Mouse (Mus musculus): Measurements from ENCODE around the gene Pamr1. TPM values are rescaled to one million over a fixed set of nuclear protein-coding genes. Genes with fewer than 3 reads are reported as not detected.

Pamr1 gene
- total and polyA plus RNA-seq, 3 experiments, result not detected

- Histone ChIP-seq H3K9ac (ENCODE audit: control insufficient read depth, low read depth, low read length, poor library complexity, severe bottlenecking) (no peak overlapping the region), H3K27ac (ENCODE audit: control insufficient read depth, low read depth, low read length) (no peak overlapping the region), H3K36me3 (ENCODE audit: control insufficient read depth in 1 of 2, insufficient read depth in 2 of 2, low read length in 2 of 2) (no peaks in the 10 kb centered on the region), H3K27me3 (ENCODE audit: control insufficient read depth in 1 of 2, insufficient read depth in 2 of 2, low read length in 2 of 2) (peaks cover 2 to 3% of the 10 kb centered on the region in 2 experiments; a peak in 2 of 4 replicates), H3K9me3 (replicated peaks; ENCODE audit: insufficient read depth, low read length) (no peaks in the 10 kb centered on the region), H3K4me3 (ENCODE audit: control insufficient read depth in 1 of 2, insufficient read depth in 1 of 2, low read depth in 2 of 2, low read length in 2 of 2) (no peak overlapping the region), H3K4me1 (ENCODE audit: control insufficient read depth in 1 of 2, insufficient read depth in 2 of 2, low read length in 2 of 2) (no peaks in the 10 kb centered on the region), H3K79me2 (ENCODE audit: control insufficient read depth, insufficient read depth, low read length, poor library complexity) (no peaks in the 10 kb centered on the region)
- no peak for TF ChIP-seq ZNF384 (IDR thresholded peaks at IDR 0.05; ENCODE audit: low read depth, low read length)
- no peak for TF ChIP-seq MAFK (IDR thresholded peaks at IDR 0.05; ENCODE audit: borderline replicate concordance, low read depth, low read length)
- no peak for TF ChIP-seq RCOR1 (IDR thresholded peaks at IDR 0.05; ENCODE audit: low read depth, low read length)
- TF ChIP-seq GATA1 (IDR thresholded peaks at IDR 0.05; ENCODE audit: low read depth, low read length), result no peak
- no peak for TF ChIP-seq GABPA (IDR thresholded peaks at IDR 0.05; ENCODE audit: low read depth, low read length)
- no peak for TF ChIP-seq MYC (IDR thresholded peaks at IDR 0.05; ENCODE audit: low read depth, low read length)
- no peak for TF ChIP-seq E2F4 (IDR thresholded peaks at IDR 0.05; ENCODE audit: borderline replicate concordance, low read depth, low read length)
- no peak for TF ChIP-seq USF2 (IDR thresholded peaks at IDR 0.05; ENCODE audit: borderline replicate concordance in 1 of 2, insufficient read depth in 1 of 2, low read depth in 1 of 2, low read length in 2 of 2)
- no peak for DNase-seq (ENCODE audit: low read depth, low spot score)
Measured at GRCm38 (mm10) chr2:102551594-102551993, 1.8 kb downstream of the Pamr1 start.

DNA sequence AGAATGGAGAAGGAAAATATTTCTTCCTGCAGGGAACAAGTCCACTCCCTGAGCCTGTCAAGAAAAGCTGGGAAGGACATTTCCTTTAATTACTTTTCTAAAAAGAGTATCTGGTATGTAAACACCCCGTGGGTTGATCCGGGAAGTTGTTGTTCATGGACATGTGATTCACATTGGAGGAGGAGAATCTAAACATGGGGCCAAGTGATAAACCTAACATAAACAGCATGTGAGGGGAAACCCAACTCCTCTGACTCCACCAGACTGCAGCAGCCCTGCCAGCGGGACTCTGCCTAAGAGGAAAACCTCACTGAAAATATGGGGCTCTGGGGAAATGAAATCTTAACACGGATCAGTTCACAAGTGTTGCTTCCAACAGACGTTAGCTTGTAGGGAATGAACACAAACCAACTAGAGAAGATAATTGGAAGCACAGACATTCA, 2.3 kb downstream of the Pamr1 start:
- no peak overlapping the region for H3K27ac ChIP-seq (ENCODE audit: control insufficient read depth, low read depth, low read length)
- DNase-seq (ENCODE audit: low read depth, low spot score), result no peak
- H3K27me3 ChIP-seq (ENCODE audit: control insufficient read depth in 1 of 2, insufficient read depth in 2 of 2, low read length in 2 of 2), result peaks cover 2 to 3% of the 10 kb centered on the region in 2 experiments; a peak in 2 of 4 replicates
- TF ChIP-seq UBTF (IDR thresholded peaks at IDR 0.05; ENCODE audit: borderline replicate concordance, insufficient read depth, low read depth, low read length) (no peak), POLR2A (IDR thresholded peaks at IDR 0.05; ENCODE audit: control insufficient read depth in 1 of 2, insufficient read depth in 1 of 2, low read depth in 1 of 2, low read length in 2 of 2, poor library complexity in 1 of 2) (no peak), GATA1 (IDR thresholded peaks at IDR 0.05; ENCODE audit: low read depth, low read length) (no peak), HCFC1 (IDR thresholded peaks at IDR 0.05; ENCODE audit: low read depth, low read length) (no peak), CHD1 (IDR thresholded peaks at IDR 0.05; ENCODE audit: low read depth, low read length) (no peak), ZMIZ1 (IDR thresholded peaks at IDR 0.05; ENCODE audit: low read depth, low read length) (no peak), MAFK (IDR thresholded peaks at IDR 0.05; ENCODE audit: borderline replicate concordance, low read depth, low read length) (no peak), SIN3A (IDR thresholded peaks at IDR 0.05; ENCODE audit: low read length) (no peak), SMC3 (IDR thresholded peaks at IDR 0.05; ENCODE audit: low read depth, low read length) (no peak), MAZ (IDR thresholded peaks at IDR 0.05; ENCODE audit: low read depth, low read length) (no peak), MEF2A (IDR thresholded peaks at IDR 0.05; ENCODE audit: extremely low read depth, insufficient replicate concordance, low read depth, low read length, poor library complexity, severe bottlenecking) (no peak), BHLHE40 (IDR thresholded peaks at IDR 0.05; ENCODE audit: borderline replicate concordance, low read depth, low read length) (no peak), GABPA (IDR thresholded peaks at IDR 0.05; ENCODE audit: low read depth, low read length) (no peak), RAD21 (IDR thresholded peaks at IDR 0.05; ENCODE audit: low read depth, low read length) (no peak), CHD2 (IDR thresholded peaks at IDR 0.05; ENCODE audit: low read length) (no peak), ETS1 (IDR thresholded peaks at IDR 0.05; ENCODE audit: low read depth, low read length) (no peak), MAX (IDR thresholded peaks at IDR 0.05; ENCODE audit: low read length) (no peak)
- no peaks in the 10 kb centered on the region for H3K79me2 ChIP-seq (ENCODE audit: control insufficient read depth, insufficient read depth, low read length, poor library complexity)
- no peaks in the 10 kb centered on the region for H3K4me1 ChIP-seq (ENCODE audit: control insufficient read depth in 1 of 2, insufficient read depth in 2 of 2, low read length in 2 of 2)
- no peak overlapping the region for H3K9ac ChIP-seq (ENCODE audit: control insufficient read depth, low read depth, low read length, poor library complexity, severe bottlenecking)
- no peaks in the 10 kb centered on the region for H3K36me3 ChIP-seq (ENCODE audit: control insufficient read depth in 1 of 2, insufficient read depth in 2 of 2, low read length in 2 of 2)
- no peaks in the 10 kb centered on the region for H3K9me3 ChIP-seq (replicated peaks; ENCODE audit: insufficient read depth, low read length)
- H3K4me3 ChIP-seq (ENCODE audit: control insufficient read depth in 1 of 2, insufficient read depth in 1 of 2, low read depth in 2 of 2, low read length in 2 of 2), result no peak overlapping the region

Measured in MEL (cell line).